Mouse (Mus musculus) myocyte (in vitro differentiated cells): ENCODE results near the gene Sept6.

Experiments used
- MAX ChIP-seq: IDR thresholded peaks from one replicate; pipeline ENCODE4 v1.6.1; 2011; ENCODE audit warnings: low read depth, mild to moderate bottlenecking, control low read depth
- POLR2A ChIP-seq: IDR thresholded peaks from one replicate; pipeline ENCODE4 v1.6.1; 2011; ENCODE audit warnings: low read depth, mild to moderate bottlenecking, control low read depth, moderate library complexity; ENCODE audit not compliant: insufficient read length

GRCm38 (mm10) chrX:36939806-36940413, 51.7 kb downstream of the Sept6 start:
- no peak for TF ChIP-seq MAX
- no peak for TF ChIP-seq POLR2A
